Mouse (Mus musculus): Measurements from ENCODE around the gene Gm21973. TPM values are rescaled to one million over a fixed set of nuclear protein-coding genes. Genes with fewer than 3 reads are reported as not detected.

Gm21973 gene
- not detected in 2 replicates for polyA plus RNA-seq (2015; fragmentation: Nextera tagmentation; extraction: Ambion mirVana)

DNA sequence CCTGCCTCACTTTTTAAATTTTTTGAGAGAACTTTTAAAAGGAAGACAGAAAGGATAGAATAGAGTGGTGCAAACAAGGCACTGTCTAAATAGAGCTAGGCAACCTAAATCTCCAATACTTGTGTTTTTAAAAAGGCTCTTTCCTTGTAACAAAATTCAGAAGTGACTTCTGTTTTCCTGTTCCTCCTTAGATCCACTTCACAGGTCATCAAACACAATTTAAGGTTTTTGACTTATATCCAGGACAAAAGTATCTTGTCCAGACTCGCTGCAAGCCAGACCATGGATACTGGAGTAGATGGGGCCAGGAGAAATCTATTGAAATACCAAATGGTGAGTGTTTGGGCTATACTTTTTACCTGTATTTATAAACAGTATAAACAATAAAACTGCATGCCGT is at the start of gene Gm21973:
Gm21973 (plus strand) TSS at position 301 of the 400 bp plus-strand sequence.
- Histone ChIP-seq H3K9me3 (replicated peaks) (no peaks in the 10 kb centered on the region), H3K4me2 (replicated peaks) (no peak within 1 kb of the TSS), H3K4me3 (replicated peaks) (no peak within 1 kb of the TSS), H3K4me1 (no peaks in the 10 kb centered on the region), H3K27ac (replicated peaks) (no peak within 1 kb of the TSS), H3K9ac (no peak within 1 kb of the TSS), H3K36me3 (no peaks in the 10 kb centered on the region), H3K27me3 (no peaks in the 10 kb centered on the region)
- 91% methylated on average over 2 of the region's 2 CpGs for WGBS
- ATAC-seq (ENCODE audit: insufficient number of reproducible peaks, low FRiP score, low TSS enrichment, low read depth), result no peak

DNA sequence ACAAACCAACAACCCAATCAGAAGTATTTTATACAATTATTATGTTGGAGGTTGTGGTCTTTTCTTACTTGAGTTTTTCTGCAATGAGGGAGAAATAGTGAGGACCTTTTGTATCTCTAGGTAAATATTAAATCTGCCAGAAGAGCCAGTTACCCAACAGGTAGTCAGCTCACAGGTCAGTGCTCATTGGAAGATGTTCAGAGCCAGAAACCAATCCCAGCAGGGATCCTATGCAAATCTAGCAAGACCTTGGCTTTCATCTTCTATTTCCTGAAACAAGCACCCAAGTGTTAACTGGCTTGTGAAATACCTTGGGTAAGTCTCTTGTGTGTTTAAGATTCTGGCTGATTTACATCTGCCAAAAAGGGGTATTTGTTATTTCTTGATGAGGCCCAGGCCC is 48.8 kb upstream of the Gm21973 start:
- no peak overlapping the region for H3K9ac ChIP-seq
- no peaks in the 10 kb centered on the region for H3K27me3 ChIP-seq

DNA sequence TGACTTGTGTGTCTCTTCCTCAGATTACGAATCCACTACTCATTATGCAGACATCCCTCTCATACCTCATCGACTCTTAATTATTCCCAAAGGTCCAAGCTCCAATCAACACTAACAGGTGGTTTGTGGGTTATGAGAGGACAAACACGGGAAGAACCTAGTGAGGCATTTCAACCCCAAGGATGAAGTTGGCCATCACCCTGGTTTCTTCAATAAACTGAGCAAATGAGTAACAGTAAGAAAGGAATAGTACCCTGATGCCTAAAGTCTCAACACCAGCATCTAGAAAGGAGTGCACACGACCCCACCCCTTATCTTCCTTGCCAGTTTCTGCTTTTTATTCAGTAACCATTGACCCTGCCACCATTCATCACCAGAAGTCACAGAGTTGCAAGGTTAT is 47.7 kb upstream of the Gm21973 start:
- no peak for ATAC-seq (ENCODE audit: insufficient number of reproducible peaks, low FRiP score, low TSS enrichment, low read depth)
- H3K9me3 ChIP-seq (replicated peaks), result no peaks in the 10 kb centered on the region
- no peaks in the 10 kb centered on the region for H3K27me3 ChIP-seq
- no peak overlapping the region for H3K27ac ChIP-seq (replicated peaks)
- H3K4me1 ChIP-seq, result no peaks in the 10 kb centered on the region
- no peaks in the 10 kb centered on the region for H3K36me3 ChIP-seq
- no peak overlapping the region for H3K4me3 ChIP-seq (replicated peaks)
- 69% methylated on average over 4 of the region's 4 CpGs for WGBS
- H3K4me2 ChIP-seq (replicated peaks), result no peak overlapping the region
- no peak overlapping the region for H3K9ac ChIP-seq

More for the DNA sequence above, 48.8 kb upstream of the Gm21973 start:
- H3K27ac ChIP-seq (replicated peaks), result no peak overlapping the region
- ATAC-seq (ENCODE audit: insufficient number of reproducible peaks, low FRiP score, low TSS enrichment, low read depth), result no peak
- no peaks in the 10 kb centered on the region for H3K36me3 ChIP-seq
- H3K4me3 ChIP-seq (replicated peaks), result no peak overlapping the region
- no peak overlapping the region for H3K4me2 ChIP-seq (replicated peaks)
- no peaks in the 10 kb centered on the region for H3K9me3 ChIP-seq (replicated peaks)
- no peaks in the 10 kb centered on the region for H3K4me1 ChIP-seq

DNA sequence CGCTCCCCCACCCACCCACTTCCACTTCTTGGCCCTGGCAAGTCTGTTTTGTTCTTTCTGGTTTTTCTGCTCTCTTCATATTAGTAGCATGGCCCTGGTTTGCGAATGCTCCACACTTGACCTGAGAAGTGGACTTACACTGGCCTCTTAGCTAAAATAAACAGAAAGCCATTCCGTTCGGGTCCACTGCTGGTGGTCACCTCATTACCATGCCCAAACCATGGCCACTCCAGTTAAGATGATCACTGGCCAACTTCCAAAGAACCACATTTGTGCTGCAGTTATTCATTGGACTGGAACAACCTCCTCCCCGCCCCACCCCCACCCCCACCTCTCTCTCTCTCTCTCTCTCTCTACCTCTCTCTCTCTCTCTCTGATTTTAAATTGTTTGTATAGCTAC is 43.6 kb upstream of the Gm21973 start:
- H3K27me3 ChIP-seq, result no peaks in the 10 kb centered on the region
- ATAC-seq (ENCODE audit: insufficient number of reproducible peaks, low FRiP score, low TSS enrichment, low read depth), result no peak
- H3K9me3 ChIP-seq (replicated peaks), result no peaks in the 10 kb centered on the region
- H3K27ac ChIP-seq (replicated peaks), result no peak overlapping the region
- no peak overlapping the region for H3K9ac ChIP-seq
- WGBS, result 89% methylated on average over 5 of the region's 5 CpGs
- no peaks in the 10 kb centered on the region for H3K36me3 ChIP-seq
- no peaks in the 10 kb centered on the region for H3K4me1 ChIP-seq
- H3K4me2 ChIP-seq (replicated peaks), result no peak overlapping the region
- H3K4me3 ChIP-seq (replicated peaks), result no peak overlapping the region

DNA sequence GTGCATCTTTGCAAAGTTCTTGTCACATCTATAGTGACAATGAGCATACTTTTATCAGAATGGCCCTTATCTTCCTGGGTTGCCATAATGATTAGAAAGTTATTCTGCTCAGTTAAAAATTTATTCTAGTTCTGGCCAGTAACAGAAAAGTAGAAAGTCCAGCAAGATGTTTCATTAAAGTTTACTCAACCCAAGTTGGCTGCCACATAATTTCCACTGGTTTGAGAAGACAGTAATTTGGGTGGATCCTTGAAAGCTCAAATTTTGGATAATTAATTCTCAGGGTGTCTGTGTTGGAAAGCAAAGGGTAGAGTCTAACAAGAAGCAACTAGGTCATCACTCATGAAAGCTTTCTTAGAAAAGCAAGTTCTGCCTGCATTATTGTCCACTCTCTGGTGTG is 41.5 kb upstream of the Gm21973 start:
- Histone ChIP-seq H3K36me3 (no peaks in the 10 kb centered on the region), H3K4me1 (no peaks in the 10 kb centered on the region), H3K4me3 (replicated peaks) (no peak overlapping the region), H3K27ac (replicated peaks) (no peak overlapping the region), H3K4me2 (replicated peaks) (no peak overlapping the region), H3K9ac (no peak overlapping the region), H3K27me3 (no peaks in the 10 kb centered on the region), H3K9me3 (replicated peaks) (no peaks in the 10 kb centered on the region)
- ATAC-seq (ENCODE audit: insufficient number of reproducible peaks, low FRiP score, low TSS enrichment, low read depth), result no peak

DNA sequence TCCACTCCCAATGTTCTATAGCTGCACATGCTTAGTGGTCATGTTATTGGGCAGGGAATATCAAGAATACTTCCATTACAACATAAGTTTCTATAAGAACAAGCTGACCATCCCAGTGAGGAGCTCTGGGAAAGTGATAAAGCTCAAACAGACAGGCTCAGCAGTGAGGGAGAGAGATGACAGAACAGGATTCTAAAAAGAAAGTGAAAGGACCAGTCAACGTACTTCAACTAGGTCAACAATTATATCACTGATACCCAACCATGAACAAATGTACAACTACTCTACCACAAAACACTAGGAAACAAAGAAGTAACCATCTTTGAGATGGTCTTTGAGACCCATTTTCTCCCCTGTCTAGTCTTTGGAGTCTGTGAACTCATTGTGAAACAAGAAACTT is 28.6 kb upstream of the Gm21973 start:
- 89% methylated on average over 1 of the region's 1 CpGs for WGBS
- Histone ChIP-seq H3K27ac (replicated peaks) (no peak overlapping the region), H3K36me3 (no peaks in the 10 kb centered on the region), H3K27me3 (no peaks in the 10 kb centered on the region), H3K4me1 (no peaks in the 10 kb centered on the region), H3K4me3 (replicated peaks) (no peak overlapping the region), H3K9me3 (replicated peaks) (no peaks in the 10 kb centered on the region), H3K9ac (no peak overlapping the region), H3K4me2 (replicated peaks) (no peak overlapping the region)
- ATAC-seq (ENCODE audit: insufficient number of reproducible peaks, low FRiP score, low TSS enrichment, low read depth), result no peak

DNA sequence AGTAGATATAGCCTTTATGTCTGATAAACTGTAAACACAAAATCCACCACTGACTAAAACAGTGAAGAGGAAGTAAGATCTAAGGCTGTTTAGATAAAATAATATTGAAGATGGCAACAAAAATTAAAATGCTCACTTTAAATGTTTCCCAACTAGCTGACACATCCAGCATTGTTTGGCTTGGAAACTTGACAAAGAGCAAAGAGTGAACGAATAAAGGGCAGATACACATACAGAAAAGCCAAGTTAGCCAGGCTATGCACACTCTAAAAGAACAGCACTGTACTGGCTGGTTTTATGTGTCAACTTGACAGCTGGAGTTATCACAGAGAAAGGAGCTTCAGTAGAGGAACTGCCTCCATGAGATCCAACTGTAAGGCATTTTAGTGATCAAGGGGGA is 27.1 kb upstream of the Gm21973 start:
- H3K36me3 ChIP-seq, result no peaks in the 10 kb centered on the region
- no peak overlapping the region for H3K9ac ChIP-seq
- no peaks in the 10 kb centered on the region for H3K4me1 ChIP-seq
- no peak for ATAC-seq (ENCODE audit: insufficient number of reproducible peaks, low FRiP score, low TSS enrichment, low read depth)
- WGBS, result 68% methylated on average over 1 of the region's 1 CpGs
- H3K4me3 ChIP-seq (replicated peaks), result no peak overlapping the region
- H3K27me3 ChIP-seq, result no peaks in the 10 kb centered on the region
- no peak overlapping the region for H3K27ac ChIP-seq (replicated peaks)
- H3K4me2 ChIP-seq (replicated peaks), result no peak overlapping the region
- no peaks in the 10 kb centered on the region for H3K9me3 ChIP-seq (replicated peaks)

DNA sequence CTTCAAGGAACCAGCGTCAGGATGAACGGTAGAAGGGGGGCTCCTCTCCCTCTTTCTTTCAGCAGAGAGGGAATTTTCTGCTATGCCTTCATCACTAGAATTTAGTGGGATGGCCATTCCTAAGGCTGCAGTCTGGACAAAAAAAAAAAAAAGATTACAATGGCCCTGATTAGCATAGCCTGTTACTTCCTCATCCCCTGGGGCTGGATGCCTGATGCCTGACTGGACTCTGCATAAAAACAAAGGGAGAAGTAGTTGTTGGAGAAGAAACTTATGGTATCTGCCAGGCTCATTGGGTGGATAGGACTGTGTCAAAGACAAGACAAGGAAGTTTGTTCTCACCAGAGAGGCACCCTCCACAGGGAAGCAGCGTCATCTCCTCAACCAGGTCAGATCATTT is 25.7 kb upstream of the Gm21973 start:
- Histone ChIP-seq H3K4me2 (replicated peaks) (no peak overlapping the region), H3K9me3 (replicated peaks) (no peaks in the 10 kb centered on the region), H3K4me1 (no peaks in the 10 kb centered on the region), H3K9ac (no peak overlapping the region), H3K36me3 (no peaks in the 10 kb centered on the region), H3K4me3 (replicated peaks) (no peak overlapping the region), H3K27me3 (no peaks in the 10 kb centered on the region), H3K27ac (replicated peaks) (no peak overlapping the region)
- no peak for ATAC-seq (ENCODE audit: insufficient number of reproducible peaks, low FRiP score, low TSS enrichment, low read depth)
- 66% methylated on average over 3 of the region's 3 CpGs for WGBS

DNA sequence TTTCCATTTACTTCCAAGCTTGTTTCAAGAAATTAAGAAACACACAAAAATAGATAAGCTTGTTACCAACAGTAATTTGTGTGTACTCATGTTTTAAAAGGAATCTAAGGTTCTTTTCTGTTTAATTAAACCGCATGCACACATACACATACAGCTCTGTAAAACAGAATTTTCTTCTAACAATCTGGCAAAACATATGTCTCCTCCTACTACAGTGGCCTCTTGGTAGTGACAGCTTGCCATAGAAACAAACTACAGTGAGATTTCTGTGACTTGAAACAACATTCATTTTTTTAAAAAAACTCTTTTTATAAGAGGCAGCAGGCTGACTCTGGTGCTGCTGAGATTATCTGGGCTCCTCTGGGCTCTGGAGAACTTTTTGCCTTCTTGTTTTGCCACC is 18.7 kb upstream of the Gm21973 start:
- H3K36me3 ChIP-seq, result no peaks in the 10 kb centered on the region
- no peak overlapping the region for H3K27ac ChIP-seq (replicated peaks)
- no peak overlapping the region for H3K4me3 ChIP-seq (replicated peaks)
- no peaks in the 10 kb centered on the region for H3K4me1 ChIP-seq
- no peaks in the 10 kb centered on the region for H3K9me3 ChIP-seq (replicated peaks)
- H3K9ac ChIP-seq, result no peak overlapping the region
- H3K4me2 ChIP-seq (replicated peaks), result no peak overlapping the region
- no peak for ATAC-seq (ENCODE audit: insufficient number of reproducible peaks, low FRiP score, low TSS enrichment, low read depth)
- H3K27me3 ChIP-seq, result no peaks in the 10 kb centered on the region
- WGBS, result 92% methylated on average over 1 of the region's 1 CpGs

DNA sequence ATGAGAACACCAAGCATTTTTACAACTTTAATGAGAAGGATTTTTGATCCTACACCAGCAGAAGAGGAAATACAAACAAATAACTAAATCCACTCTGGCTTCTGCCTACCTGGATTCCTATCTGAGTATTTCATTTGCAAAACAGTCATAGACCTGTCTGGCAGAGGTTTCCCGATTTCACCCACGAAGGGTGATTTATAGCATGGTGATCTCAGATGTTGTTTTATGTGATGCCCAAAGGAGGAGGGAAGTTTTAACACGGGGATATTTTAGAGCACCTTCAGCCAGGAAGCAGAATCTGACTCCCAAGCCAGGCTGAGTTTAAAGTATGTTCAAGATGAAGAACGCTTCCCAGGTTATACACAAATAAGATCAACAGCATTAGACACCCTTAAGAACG is 13.4 kb upstream of the Gm21973 start:
- no peak overlapping the region for H3K4me2 ChIP-seq (replicated peaks)
- H3K27me3 ChIP-seq, result no peaks in the 10 kb centered on the region
- no peaks in the 10 kb centered on the region for H3K9me3 ChIP-seq (replicated peaks)
- H3K4me1 ChIP-seq, result no peaks in the 10 kb centered on the region
- no peak overlapping the region for H3K9ac ChIP-seq
- no peak overlapping the region for H3K27ac ChIP-seq (replicated peaks)
- no peak overlapping the region for H3K4me3 ChIP-seq (replicated peaks)
- ATAC-seq (ENCODE audit: insufficient number of reproducible peaks, low FRiP score, low TSS enrichment, low read depth), result no peak
- 74% methylated on average over 5 of the region's 5 CpGs for WGBS
- H3K36me3 ChIP-seq, result no peaks in the 10 kb centered on the region

DNA sequence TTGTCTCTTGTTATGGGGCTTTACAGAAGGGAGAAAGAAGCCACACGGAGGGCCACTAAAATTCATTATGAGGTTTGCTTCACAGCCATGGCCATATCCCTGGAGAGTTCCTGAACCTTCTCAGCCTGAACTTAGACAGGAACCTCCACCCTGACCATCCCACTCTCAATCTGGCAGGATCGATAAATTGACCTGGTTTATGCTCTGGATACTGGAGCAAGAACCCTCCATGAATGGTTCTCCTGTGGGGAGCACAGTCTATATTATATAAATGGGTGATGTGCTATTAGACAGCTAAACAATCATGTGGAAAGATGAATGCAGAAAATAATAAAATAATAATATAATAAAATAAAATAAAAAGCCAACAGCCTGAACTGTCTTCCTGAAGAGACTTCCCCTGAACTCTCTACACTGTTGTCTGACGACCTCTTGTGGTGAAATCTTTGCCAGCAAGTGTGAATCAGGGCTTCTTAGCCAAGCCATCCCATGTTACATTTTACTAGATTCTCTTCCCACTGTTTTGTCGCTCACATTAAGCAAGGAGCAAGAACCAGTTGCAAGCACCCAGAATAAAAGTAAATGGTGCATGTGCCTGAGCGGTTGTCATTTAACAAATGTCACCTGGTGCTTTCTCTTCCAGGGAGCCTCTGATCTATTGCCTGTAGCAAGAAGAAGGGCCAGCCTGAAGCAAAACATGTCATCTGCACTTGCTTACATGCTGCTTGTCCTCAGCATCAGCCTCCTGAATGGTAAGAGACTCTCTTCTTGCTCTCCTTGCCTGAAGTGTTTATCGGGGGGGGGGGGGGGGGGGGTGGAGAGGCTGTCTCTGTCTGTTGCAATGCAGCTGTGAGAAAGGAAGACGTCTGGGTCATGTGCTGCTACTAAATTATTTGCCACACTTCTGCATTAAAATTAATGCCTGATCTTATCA is 11.4 kb upstream of the Gm21973 start:
- Histone ChIP-seq H3K27ac (replicated peaks) (no peak overlapping the region), H3K4me3 (replicated peaks) (no peak overlapping the region), H3K36me3 (no peaks in the 10 kb centered on the region), H3K9ac (no peak overlapping the region), H3K27me3 (no peaks in the 10 kb centered on the region), H3K4me1 (no peaks in the 10 kb centered on the region), H3K4me2 (replicated peaks) (no peak overlapping the region), H3K9me3 (replicated peaks) (no peaks in the 10 kb centered on the region)
- no peak for ATAC-seq (ENCODE audit: insufficient number of reproducible peaks, low FRiP score, low TSS enrichment, low read depth)
- 46% methylated on average over 7 of the region's 7 CpGs for WGBS

DNA sequence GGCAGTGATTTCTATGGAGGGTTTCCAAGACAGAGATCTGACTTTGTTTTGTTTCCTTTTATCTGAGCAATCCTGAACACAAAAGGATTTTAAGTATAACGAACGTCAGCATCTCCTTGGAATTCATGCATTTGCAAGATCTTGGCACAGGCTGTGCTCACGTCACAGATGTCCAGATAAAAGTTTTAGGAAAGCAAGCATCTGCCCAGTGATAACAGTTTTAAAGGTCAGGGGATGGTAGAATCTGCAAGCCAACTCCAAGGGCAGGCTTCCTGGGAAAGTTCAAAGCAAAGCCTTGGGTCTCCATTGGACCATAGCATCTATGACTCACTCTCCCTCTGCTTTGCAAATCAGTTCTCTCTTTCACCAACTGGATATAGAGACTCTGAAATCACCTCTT is 5.4 kb downstream of the Gm21973 start:
- Histone ChIP-seq H3K9me3 (replicated peaks) (no peaks in the 10 kb centered on the region), H3K4me1 (no peaks in the 10 kb centered on the region), H3K4me2 (replicated peaks) (no peak overlapping the region), H3K36me3 (no peaks in the 10 kb centered on the region), H3K4me3 (replicated peaks) (no peak overlapping the region), H3K27ac (replicated peaks) (no peak overlapping the region), H3K9ac (no peak overlapping the region), H3K27me3 (no peaks in the 10 kb centered on the region)
- 74% methylated on average over 3 of the region's 3 CpGs for WGBS
- no peak for ATAC-seq (ENCODE audit: insufficient number of reproducible peaks, low FRiP score, low TSS enrichment, low read depth)
